Mouse (Mus musculus) limb, embryonic 10.5 days (tissue): ENCODE results near the gene Lpar1. TPM values are rescaled to one million over a fixed set of nuclear protein-coding genes. Genes with fewer than 3 reads are reported as not detected.

Experiments used
- DNase-seq: peaks from one replicate; pipeline ENCODE4 v3.0.0-alpha.2; 2017; ENCODE audit warnings: low spot score
- H3K27ac ChIP-seq: fragments of 300-500 bp; sonication (generic); 2 replicates; pipeline ENCODE4 v1.5.1; 2016; ENCODE audit warnings: mild to moderate bottlenecking
- H3K27me3 ChIP-seq: fragments of 300-500 bp; sonication (generic); 2 replicates; pipeline ENCODE4 v1.6.1; 2016; ENCODE audit warnings: low read depth, mild to moderate bottlenecking; ENCODE audit not compliant: poor library complexity, severe bottlenecking
- H3K36me3 ChIP-seq: fragments of 300-500 bp; sonication (generic); 2 replicates; pipeline ENCODE4 v1.6.1; 2016; ENCODE audit warnings: mild to moderate bottlenecking, moderate library complexity
- H3K4me1 ChIP-seq: fragments of 300-500 bp; sonication (generic); 2 replicates; pipeline ENCODE4 v1.6.1; 2016
- H3K4me3 ChIP-seq: fragments of 300-500 bp; sonication (generic); 2 replicates; pipeline ENCODE4 v1.5.1; 2016; ENCODE audit warnings: mild to moderate bottlenecking, moderate library complexity
- H3K9me3 ChIP-seq: fragments of 300-500 bp; sonication (generic); replicated peaks from 2 replicates; pipeline ENCODE4 v1.6.1; 2016; ENCODE audit warnings: mild to moderate bottlenecking
- WGBS: fragments of 180-500 bp; shearing (Covaris S2); methylation state at CpG from one replicate; pipeline ENCODE4 v1.1.7; 2016; 5-methylcytosine and 5-hydroxymethylcytosine counted together
- polyA plus RNA-seq: library from polyadenylated mRNA; unstranded; fragments of >200 nt; fragmentation: Nextera tagmentation; extraction: Ambion mirVana; gene quantifications from 2 replicates; pipeline ENCODE4 v1.2.1, GENCODE M21; 2016

Lpar1 gene
- polyA plus RNA-seq, 1 experiment from 2014 or later: 253 TPM

DNA sequence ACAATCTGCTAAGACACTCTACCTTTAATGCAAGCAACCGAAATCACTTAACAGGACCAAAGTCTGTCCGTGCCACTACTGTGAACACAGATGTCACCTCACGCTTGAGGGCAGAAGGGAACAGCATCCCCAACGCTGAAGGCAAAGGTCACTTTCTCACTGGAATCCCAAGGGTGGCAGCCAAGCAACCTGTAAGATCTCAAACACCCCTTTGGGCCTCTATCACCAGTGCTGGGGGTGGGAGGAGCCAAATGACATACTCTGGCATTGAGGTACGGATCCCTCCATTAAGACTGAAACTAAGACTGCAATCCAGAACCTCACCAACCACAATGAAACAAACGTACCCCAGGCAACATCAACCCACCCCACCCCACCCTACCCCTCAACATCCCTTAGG, 55.0 kb downstream of the Lpar1 start:
- DNase-seq: no peak
- Histone ChIP-seq H3K27ac (no peak overlapping the region), H3K4me1 (peaks cover 72% of the 10 kb centered on the region)

DNA sequence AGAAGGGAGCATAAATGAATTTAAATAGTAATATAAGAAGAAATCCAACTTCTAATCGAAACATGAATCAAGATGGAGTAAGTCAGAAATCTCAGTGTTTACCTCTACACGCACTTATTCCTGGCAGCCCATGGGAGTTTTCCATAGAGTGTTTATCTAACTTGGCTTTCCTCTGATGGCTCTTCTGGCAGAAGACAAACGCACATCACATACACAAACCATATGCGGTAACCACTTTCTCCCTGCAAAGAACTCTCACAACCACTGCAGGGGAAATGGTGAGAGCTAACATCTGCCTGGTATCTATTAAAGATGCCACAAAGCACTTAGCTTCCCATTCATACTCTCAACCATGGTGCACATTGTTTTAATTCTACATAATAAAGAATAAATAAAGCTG, 56.4 kb downstream of the Lpar1 start:
- Histone ChIP-seq H3K36me3 (peaks cover 65% of the 10 kb centered on the region), H3K9me3 (no peaks in the 10 kb centered on the region), H3K4me1 (peaks cover 59% of the 10 kb centered on the region), H3K27me3 (no peaks in the 10 kb centered on the region), H3K4me3 (no peak overlapping the region), H3K27ac (no peak overlapping the region)
- DNase-seq: no peak
- 71% methylated on average over 4 of the region's 4 CpGs for WGBS

More for the DNA sequence above, 55.0 kb downstream of the Lpar1 start:
- Histone ChIP-seq H3K4me3 (no peak overlapping the region), H3K9me3 (no peaks in the 10 kb centered on the region), H3K36me3 (peaks cover 71% of the 10 kb centered on the region), H3K27me3 (no peaks in the 10 kb centered on the region)
- 62% methylated on average over 6 of the region's 6 CpGs for WGBS

DNA sequence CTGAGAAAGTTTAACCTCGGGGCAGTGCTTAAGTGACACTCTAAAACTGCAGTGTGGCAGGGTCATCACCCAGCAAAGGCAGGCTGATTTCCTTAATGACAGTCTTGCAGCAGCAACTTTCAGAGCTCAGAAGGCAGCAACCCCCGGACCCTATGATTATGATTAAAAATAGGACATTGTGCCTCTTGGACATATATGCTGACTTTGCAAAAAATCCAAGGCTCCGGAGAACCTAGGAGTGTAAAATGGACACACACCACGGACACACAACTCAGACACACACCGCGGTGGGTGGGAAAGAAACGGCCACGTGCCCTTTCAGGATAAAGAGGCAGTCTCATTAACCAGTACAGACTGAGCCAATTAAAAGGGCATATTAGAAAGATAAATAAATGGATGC, 57.0 kb downstream of the Lpar1 start:
- DNase-seq: no peak
- 50% methylated on average over 8 of the region's 8 CpGs for WGBS
- Histone ChIP-seq H3K4me3 (no peak overlapping the region), H3K9me3 (no peaks in the 10 kb centered on the region), H3K36me3 (peaks cover 65% of the 10 kb centered on the region), H3K27ac (no peak overlapping the region), H3K27me3 (no peaks in the 10 kb centered on the region), H3K4me1 (peaks cover 54% of the 10 kb centered on the region)

DNA sequence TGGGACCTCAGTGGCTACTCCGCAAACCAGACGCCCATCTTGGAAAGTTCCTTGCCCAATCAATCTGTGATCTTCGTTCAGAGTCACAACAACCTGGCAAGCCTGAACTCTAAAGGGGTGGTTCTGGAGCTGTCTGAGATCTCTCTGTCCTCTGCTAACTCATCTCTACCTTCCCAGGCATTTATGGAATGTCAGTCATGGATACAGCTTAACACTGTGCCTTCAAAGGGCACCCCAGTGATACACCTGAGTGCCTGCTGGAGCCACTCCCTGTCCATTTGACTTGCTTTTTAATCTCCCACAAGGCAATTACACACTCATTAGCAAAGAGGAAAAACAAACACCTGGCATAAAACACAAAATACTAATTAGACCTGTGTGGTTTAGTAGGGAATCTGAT, 62.0 kb downstream of the Lpar1 start:
- Histone ChIP-seq H3K27me3 (no peaks in the 10 kb centered on the region), H3K9me3 (no peaks in the 10 kb centered on the region), H3K27ac (no peak overlapping the region), H3K36me3 (peaks cover 70% of the 10 kb centered on the region), H3K4me1 (peaks cover 6% of the 10 kb centered on the region), H3K4me3 (no peak overlapping the region)
- DNase-seq: no peak
- 82% methylated on average over 3 of the region's 3 CpGs for WGBS

DNA sequence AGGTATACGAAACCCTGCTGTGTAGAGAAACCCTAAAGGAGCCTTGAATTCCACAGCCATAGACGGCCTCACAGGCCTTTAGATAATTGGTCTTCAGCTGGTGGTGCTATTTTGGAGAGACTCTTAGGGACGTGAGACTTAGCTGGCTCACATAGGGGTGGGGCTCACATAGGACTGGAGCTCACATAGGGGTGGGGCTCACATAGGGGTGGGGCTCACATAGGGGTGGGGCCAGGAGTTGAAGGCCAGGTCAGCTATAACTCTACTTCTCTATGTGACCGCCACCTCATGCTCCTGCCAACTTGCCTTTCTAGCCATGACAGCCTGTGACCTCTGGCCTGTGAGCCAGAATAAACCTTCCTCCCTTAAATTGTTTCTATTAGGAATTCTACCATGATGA, 63.3 kb downstream of the Lpar1 start:
- Histone ChIP-seq H3K36me3 (peaks cover 75% of the 10 kb centered on the region), H3K9me3 (no peaks in the 10 kb centered on the region), H3K4me3 (no peak overlapping the region), H3K27ac (no peak overlapping the region), H3K27me3 (no peaks in the 10 kb centered on the region), H3K4me1 (0 out of 2 replicates have a peak, but pooled peaks cover 3% of the 10 kb centered on the region)
- no peak for DNase-seq
- WGBS: 88% methylated on average over 4 of the region's 4 CpGs

DNA sequence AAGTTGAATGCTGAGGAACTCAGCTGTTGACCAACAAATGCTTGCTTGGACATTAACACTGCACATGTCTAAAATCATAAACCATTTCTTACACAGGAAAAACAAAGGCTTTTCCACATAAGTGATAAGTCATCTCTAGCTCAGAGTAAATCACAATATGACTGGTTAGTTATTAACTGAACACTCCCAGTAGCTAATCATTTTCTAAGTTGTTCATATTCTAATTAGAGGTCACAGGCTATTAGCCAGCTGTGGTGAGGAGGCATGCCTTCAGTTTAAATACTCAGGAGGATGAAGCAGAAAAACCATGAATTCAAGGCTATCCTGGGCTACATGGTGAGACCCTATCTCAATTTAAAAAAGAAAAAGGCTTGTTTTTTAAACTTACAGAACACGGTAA, 75.1 kb downstream of the Lpar1 start:
- 93% methylated on average over 1 of the region's 1 CpGs for WGBS
- Histone ChIP-seq H3K36me3 (peaks cover 96% of the 10 kb centered on the region), H3K4me1 (no peaks in the 10 kb centered on the region)

DNA sequence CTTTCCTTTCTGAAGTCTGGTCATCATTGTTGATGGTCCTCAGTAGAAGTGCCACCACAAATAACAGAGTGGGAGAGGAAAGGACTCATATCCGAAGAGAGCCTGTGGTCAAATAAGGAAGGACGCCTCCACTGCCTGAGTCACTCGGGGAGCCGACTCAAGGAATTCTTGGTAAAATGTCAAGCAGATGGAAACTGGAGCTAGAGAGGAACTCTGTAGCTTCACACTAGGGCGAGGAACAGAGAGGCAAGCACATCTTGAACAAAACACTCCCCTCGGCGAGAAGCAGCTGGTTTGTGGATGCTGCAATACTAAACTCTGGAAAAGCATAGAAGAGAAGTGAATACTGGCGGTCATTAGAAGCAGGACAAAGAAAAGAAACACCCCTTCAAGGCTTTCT, 76.0 kb downstream of the Lpar1 start:
- Histone ChIP-seq H3K9me3 (no peaks in the 10 kb centered on the region), H3K27ac (no peak overlapping the region), H3K4me1 (no peaks in the 10 kb centered on the region), H3K4me3 (no peak overlapping the region), H3K27me3 (no peaks in the 10 kb centered on the region), H3K36me3 (peaks cover 96% of the 10 kb centered on the region)
- no peak for DNase-seq
- WGBS: 93% methylated on average over 8 of the region's 8 CpGs

More for the DNA sequence above, 75.1 kb downstream of the Lpar1 start:
- Histone ChIP-seq H3K9me3 (no peaks in the 10 kb centered on the region), H3K27me3 (no peaks in the 10 kb centered on the region), H3K27ac (no peak overlapping the region), H3K4me3 (no peak overlapping the region)
- DNase-seq: no peak

DNA sequence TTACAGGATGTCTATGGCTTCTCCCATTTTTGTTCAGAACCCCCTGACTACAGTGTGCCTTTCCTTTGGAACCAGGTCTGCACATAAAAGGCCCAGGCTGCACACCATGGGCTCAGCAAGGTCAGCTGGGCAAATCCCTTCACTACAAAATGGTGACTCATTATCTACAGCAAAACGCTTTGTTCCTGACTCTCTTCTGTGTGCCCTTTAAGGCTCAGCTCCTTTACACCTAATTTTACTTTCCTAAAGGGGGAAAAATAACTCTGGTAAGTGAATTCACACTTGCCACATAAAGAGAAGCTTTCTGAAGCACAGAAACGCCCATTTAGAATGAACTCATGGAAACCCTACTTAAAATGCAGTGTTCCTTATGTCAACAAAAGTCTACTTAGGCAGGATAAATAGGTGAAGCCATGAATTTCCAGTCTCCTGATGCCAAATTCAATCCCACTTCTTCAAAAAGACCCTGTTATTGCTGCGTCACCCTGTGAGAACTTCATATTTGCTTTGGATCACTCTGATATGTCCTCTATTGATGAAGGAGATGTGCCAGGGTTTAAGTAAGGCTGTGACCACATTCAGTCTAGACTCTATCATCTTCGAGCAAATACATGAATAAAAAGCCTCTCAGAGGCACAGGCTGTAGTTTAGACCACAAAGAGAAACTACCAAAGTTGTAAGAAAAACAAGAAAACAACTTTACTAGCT, 82.3 kb downstream of the Lpar1 start:
- Histone ChIP-seq H3K4me3 (no peak overlapping the region), H3K36me3 (peaks cover 68% of the 10 kb centered on the region), H3K4me1 (peaks cover 6% of the 10 kb centered on the region), H3K9me3 (no peaks in the 10 kb centered on the region), H3K27ac (no peak overlapping the region), H3K27me3 (no peaks in the 10 kb centered on the region)
- 85% methylated on average over 4 of the region's 4 CpGs for whole genome bisulfite sequencing
- DNase-seq: no peak

DNA sequence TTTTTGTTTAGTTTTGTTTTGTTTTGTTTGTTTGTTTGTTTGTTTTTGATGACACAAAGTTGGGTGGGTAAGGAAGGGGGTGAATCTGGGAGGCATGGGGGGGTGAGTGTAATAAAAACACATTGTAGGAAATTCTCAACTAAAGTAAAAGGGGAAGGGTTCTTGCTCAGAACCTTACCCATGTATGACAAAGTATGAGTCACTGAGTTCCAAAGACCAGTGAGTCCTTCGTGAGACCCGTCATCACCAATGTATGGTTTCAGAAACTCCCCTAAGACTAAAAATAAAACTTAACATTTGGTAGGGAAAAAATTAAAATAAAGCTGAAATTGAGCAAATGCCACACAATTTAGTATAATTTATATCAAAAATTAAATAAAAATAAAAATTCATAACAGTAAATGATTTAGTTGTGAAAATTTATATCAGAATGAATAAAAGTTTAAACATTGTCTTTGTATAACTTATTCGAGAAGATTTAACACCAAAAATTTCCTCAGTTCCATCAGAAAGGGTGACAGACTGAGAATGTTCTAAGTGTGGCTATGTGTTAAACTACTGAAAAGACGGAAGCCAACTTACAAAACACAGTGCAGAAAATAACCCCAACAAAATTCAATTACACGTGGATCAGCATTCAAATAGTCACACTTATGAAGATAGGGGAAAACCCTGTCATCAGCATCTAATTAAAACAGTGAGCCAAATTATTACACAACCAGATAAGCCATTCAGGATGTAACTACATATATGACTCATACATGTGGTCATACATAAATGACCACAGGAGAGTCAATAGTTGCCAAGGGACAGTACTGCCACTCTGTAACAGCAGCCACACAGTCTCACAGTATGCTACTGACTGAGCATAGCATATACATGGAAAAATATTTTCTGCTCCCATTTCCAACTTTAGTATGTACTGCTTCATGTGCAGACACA, 83.8 kb downstream of the Lpar1 start:
- H3K9me3 ChIP-seq: no peaks in the 10 kb centered on the region
- H3K36me3 ChIP-seq: peaks cover 54% of the 10 kb centered on the region
- H3K27ac ChIP-seq: no peak overlapping the region
- no peaks in the 10 kb centered on the region for H3K27me3 ChIP-seq
- 93% methylated on average over 5 of the region's 5 CpGs for WGBS
- DNase-seq: no peak
- H3K4me3 ChIP-seq: no peak overlapping the region
- peaks cover 18% of the 10 kb centered on the region for H3K4me1 ChIP-seq

DNA sequence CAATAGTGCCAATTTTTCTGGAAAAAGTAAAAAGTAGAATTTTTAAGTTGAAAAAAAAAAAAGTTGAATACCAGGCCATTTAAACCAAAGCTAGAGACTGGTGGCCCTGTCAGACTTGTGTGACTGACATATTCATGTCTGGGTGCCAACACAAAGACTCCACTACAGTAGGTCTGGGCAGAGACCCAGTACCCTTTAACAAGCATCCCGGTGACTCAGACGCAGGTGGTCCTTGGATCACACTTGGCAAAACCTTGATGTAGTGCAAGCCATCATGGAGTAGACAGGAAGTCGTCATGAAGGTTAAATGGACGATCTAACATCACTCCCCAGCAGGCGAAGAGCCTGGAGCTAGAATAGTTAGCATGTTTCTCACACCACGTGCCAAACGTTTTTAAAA, 84.7 kb downstream of the Lpar1 start:
- Histone ChIP-seq H3K4me1 (peaks cover 27% of the 10 kb centered on the region), H3K36me3 (peaks cover 46% of the 10 kb centered on the region), H3K4me3 (no peak overlapping the region), H3K27ac (no peak overlapping the region), H3K27me3 (no peaks in the 10 kb centered on the region), H3K9me3 (no peaks in the 10 kb centered on the region)
- WGBS: 90% methylated on average over 7 of the region's 7 CpGs
- DNase-seq: no peak

DNA sequence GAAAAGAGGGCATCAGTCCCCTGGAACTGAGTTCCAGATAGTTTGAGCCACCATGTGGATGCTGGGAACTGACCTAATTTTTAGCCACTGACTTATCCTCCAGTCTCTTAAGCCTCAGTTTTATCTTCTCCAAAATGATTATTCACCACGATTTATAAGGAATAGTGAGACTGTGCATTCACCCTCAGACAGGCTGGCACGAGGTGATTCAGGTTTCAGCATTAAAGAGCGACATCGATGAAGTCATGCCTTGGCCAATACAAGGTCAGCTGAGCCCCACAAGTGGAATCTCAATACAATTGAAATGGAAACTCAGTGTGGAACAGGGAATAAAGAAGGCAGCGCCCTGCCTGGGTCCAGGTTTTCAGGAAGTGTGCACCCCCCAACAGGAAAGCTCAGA, 88.1 kb downstream of the Lpar1 start:
- Histone ChIP-seq H3K4me3 (no peak overlapping the region), H3K9me3 (no peaks in the 10 kb centered on the region), H3K27ac (no peak overlapping the region), H3K36me3 (peaks cover 40% of the 10 kb centered on the region), H3K27me3 (no peaks in the 10 kb centered on the region), H3K4me1 (peaks cover 37% of the 10 kb centered on the region)
- WGBS: 95% methylated on average over 5 of the region's 5 CpGs
- no peak for DNase-seq

DNA sequence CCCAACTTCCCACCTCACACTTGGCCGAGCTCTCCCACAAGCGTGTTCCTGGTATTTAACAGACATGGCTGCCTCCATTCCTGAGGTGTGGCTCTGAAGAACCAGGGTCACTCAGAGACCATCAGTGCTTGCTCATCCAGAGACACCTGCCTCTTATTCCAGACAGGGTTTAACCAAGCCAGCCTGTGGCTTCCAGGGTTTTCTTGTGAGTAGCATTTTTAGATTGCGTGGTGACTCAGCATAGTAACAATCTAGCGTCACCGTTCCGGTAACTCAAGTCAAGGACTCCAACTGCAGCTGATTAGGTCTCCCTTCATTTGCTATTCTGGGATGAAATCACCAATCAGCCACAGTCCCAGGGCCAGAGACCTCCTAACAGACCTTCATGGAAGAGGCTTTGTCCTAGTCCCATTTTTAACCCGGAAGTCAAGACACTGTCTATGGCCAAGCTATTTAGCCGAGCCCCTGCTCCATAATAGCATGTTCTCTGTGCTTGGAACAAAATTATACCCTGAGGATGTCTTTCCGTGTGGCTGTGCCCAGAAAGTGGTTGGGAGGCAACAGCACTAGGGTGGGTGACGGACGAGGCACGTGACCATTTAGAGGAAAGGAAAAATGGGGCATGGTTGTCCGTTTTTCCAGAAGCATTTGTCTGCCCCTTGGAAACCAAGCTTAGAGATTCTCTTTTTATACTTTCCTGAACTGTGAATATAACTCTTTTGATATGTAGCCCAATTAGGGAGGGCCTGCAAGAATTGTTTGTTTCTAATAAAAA, 89.1 kb downstream of the Lpar1 start:
- peaks cover 37% of the 10 kb centered on the region for H3K4me1 ChIP-seq
- no peaks in the 10 kb centered on the region for H3K27me3 ChIP-seq
- no peak for DNase-seq
- no peak overlapping the region for H3K27ac ChIP-seq
- H3K9me3 ChIP-seq: no peaks in the 10 kb centered on the region
- WGBS: 87% methylated on average over 13 of the region's 13 CpGs
- H3K36me3 ChIP-seq: peaks cover 50% of the 10 kb centered on the region
- no peak overlapping the region for H3K4me3 ChIP-seq

DNA sequence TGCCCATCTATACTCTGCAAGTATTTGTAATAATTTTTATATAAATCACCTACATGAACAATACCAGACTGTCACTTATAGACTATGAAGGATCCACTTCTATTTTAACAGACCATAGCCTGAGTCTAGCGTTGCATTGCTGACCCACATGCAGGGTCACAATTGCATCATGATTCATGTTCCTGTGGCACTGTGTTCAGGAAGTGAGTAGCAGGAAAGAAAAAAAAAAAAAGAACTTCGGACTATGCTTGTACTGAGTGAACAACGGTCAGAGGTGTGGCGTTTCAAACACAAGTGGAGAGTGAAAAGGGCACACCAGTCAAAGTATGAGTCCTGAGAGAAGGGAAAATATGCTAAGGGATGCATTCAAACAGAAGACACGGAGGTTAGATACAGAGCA, 90.7 kb downstream of the Lpar1 start:
- no peak overlapping the region for H3K27ac ChIP-seq
- H3K4me3 ChIP-seq: no peak overlapping the region
- WGBS: 68% methylated on average over 5 of the region's 5 CpGs
- no peak for DNase-seq
- H3K9me3 ChIP-seq: no peaks in the 10 kb centered on the region
- no peaks in the 10 kb centered on the region for H3K27me3 ChIP-seq
- peaks cover 37% of the 10 kb centered on the region for H3K4me1 ChIP-seq
- H3K36me3 ChIP-seq: peaks cover 46% of the 10 kb centered on the region
